Mouse (Mus musculus) left cerebral cortex, adult 2 months (tissue): ENCODE results near the gene Apba1. TPM values are rescaled to one million over a fixed set of nuclear protein-coding genes. Genes with fewer than 3 reads are reported as not detected.

Source experiments
- DNase-seq, 2 experiments: peaks; one replicate each; pipeline ENCODE4 v3.0.0; 2021 to 2022; ENCODE audit warnings: low spot score in 2 of 2, mixed read lengths in 1 of 2; ENCODE audit errors: extremely low spot score in 1 of 2
- H3K27ac ChIP-seq: fragments of 200-600 bp; 2 replicates; pipeline ENCODE4 v1.8.1; 2022
- H3K4me3 ChIP-seq: fragments of 200-600 bp; 2 replicates; pipeline ENCODE4 v1.8.1; 2022
- CTCF ChIP-seq: fragments of 200-600 bp; IDR thresholded peaks from 2 replicates; pipeline ENCODE4 v1.8.1; 2022; ENCODE audit warnings: antibody characterized with exemption, mild to moderate bottlenecking, moderate library complexity
- intact Hi-C: fragments of 180-260 bp; cut with DNase I; formaldehyde crosslinking; loops from one replicate; pipeline ENCODE4 v1.15.1; 2025
- total RNA-seq, 2 experiments: library from RNA; stranded (reverse); gene quantifications; 2 replicates each; pipeline ENCODE4 v1.2.3; 2021

Apba1 gene
- total RNA-seq, 2 experiments from 2014 or later, result 127 to 134 TPM

GRCm38 (mm10) chr19:23775356-23775755 lies 16.7 kb downstream of the Apba1 start:
- intact Hi-C loops, result no loop called here
- no peak overlapping the region for H3K27ac ChIP-seq
- H3K4me3 ChIP-seq, result no peak overlapping the region
- no peak for TF ChIP-seq CTCF
- no peak for DNase-seq

- H3K4me3 ChIP-seq, result no peak overlapping the region
- no peak overlapping the region for H3K27ac ChIP-seq
- intact Hi-C loops, result no loop called here
- no peak for TF ChIP-seq CTCF
- no peak for DNase-seq
Measured at GRCm38 (mm10) chr19:23779130-23779529, 20.4 kb downstream of the Apba1 start.

GRCm38 (mm10) chr19:23780105-23780504 lies 21.4 kb downstream of the Apba1 start:
- intact Hi-C loops, result no loop called here
- TF ChIP-seq CTCF, result no peak
- no peak for DNase-seq
- Histone ChIP-seq H3K4me3 (no peak overlapping the region), H3K27ac (no peak overlapping the region)

DNA sequence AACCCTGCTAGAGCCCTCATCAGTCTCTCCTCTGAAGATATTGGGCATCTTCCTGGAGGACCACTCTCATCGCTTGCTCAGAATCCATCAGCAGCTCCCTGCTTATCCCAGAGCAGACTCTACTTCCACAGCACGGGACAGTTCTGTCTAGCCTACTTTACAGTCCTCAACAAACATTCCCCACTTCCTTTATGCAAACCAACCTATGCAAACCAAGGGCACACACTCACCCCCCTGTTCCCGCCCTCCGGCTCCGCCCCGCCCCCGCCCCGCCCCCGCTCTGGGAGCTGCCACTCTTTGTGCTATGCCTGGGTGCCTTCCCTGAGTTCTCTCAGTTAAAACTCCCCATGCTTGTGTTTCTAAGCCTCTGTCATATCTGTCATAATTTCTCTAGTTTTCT lies 23.3 kb downstream of the Apba1 start:
- Histone ChIP-seq H3K27ac (no peak overlapping the region), H3K4me3 (no peak overlapping the region)
- no peak for TF ChIP-seq CTCF
- intact Hi-C loops, result no loop called here
- DNase-seq, result no peak

DNA sequence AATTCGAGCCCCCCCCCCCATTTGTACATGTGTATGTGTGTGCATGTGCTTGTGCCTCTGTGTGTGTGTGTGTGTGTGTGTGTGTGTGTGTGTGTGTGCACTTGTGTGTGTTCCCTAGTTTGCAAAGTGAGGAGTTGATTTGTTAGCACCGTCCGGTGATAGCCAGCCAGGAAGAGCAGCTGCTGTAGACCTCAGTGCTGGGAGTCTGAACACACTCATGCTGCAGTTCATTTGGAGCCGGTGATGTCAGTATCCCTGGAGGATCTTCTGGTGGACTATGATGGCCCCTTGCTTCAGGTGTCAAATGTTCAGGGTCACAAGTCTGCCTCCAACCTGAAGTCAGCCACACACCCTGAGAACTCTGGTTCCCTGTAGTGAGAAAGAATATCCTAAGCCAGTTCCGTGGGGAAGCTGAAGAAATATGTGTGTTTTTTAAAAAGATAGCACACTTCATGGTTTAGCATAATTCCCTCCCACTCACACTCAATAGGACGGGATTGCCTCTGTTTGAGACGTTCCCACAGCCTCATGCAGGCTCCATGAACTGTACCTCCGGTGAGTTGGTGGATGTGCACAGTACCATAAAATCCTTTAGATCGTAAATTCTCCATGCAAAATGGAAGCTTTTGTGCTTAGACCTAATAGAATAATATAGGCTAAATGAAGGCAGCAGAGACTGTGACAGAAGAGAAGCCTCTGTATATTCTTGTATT lies 29.9 kb downstream of the Apba1 start:
- intact Hi-C loops, result no loop called here
- no peak for DNase-seq
- TF ChIP-seq CTCF, result no peak
- Histone ChIP-seq H3K27ac (no peak overlapping the region), H3K4me3 (no peak overlapping the region)

GRCm38 (mm10) chr19:23791704-23792103 lies 33.0 kb downstream of the Apba1 start:
- no peak overlapping the region for H3K27ac ChIP-seq
- DNase-seq, result no peak
- intact Hi-C loops, result no loop called here
- no peak overlapping the region for H3K4me3 ChIP-seq
- no peak for TF ChIP-seq CTCF

GRCm38 (mm10) chr19:23792559-23792958 lies 33.9 kb downstream of the Apba1 start:
- intact Hi-C loops, result no loop called here
- Histone ChIP-seq H3K4me3 (no peak overlapping the region), H3K27ac (no peak overlapping the region)
- no peak for TF ChIP-seq CTCF
- DNase-seq, result no peak

- DNase-seq, result peak in 1 of 2 experiments; percentile 33
- peak overlapping the region; percentile 16 for H3K27ac ChIP-seq
Measured at GRCm38 (mm10) chr19:23794491-23794890, 35.8 kb downstream of the Apba1 start.

GRCm38 (mm10) chr19:23795156-23795555 lies 36.5 kb downstream of the Apba1 start:
- peak overlapping the region; percentile 16 for H3K27ac ChIP-seq
- intact Hi-C loops, result no loop called here
- no peak overlapping the region for H3K4me3 ChIP-seq
- DNase-seq, result no peak
- TF ChIP-seq CTCF, result no peak

More at GRCm38 (mm10) chr19:23794491-23794890, 35.8 kb downstream of the Apba1 start:
- no peak overlapping the region for H3K4me3 ChIP-seq
- intact Hi-C loops, result no loop called here
- TF ChIP-seq CTCF, result no peak

GRCm38 (mm10) chr19:23801174-23801573 lies 42.5 kb downstream of the Apba1 start:
- no peak for DNase-seq
- Histone ChIP-seq H3K4me3 (no peak overlapping the region), H3K27ac (no peak overlapping the region; the same call in 1 of the 2 replicates)
- intact Hi-C loops, result no loop called here
- TF ChIP-seq CTCF, result no peak

DNA sequence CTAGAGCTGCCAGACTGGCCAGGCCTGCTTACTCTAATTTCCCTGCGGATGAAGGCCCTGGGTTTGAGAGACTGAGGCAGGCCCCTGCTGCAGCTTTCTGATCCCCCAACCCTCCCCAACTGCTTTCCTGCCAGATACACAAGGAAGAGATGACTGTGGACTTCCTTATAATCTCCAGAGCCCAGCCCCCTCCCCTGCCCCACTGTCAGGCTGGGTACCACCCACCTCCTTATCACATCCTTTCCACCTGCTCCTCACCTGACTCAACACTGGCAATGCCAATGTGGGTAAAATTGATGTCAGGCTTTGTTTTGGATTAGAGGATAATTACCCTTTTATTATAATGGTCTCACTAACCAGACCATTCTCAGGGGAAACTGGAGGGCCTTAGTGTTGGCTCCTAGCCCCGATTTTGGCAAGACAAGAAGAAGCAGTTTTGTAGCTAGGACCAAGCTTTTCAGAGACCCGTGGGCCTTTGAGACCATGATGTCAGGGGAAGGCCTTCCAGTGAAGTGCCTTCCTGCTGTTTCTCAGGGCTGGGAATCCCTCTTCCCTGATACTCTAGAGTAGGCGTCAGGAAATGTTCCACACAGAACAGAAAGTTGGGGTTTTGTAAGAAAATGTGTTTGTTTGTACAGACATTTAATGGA lies 44.7 kb downstream of the Apba1 start:
- no peak for DNase-seq
- intact Hi-C loops, result no loop called here
- no peak for TF ChIP-seq CTCF

DNA sequence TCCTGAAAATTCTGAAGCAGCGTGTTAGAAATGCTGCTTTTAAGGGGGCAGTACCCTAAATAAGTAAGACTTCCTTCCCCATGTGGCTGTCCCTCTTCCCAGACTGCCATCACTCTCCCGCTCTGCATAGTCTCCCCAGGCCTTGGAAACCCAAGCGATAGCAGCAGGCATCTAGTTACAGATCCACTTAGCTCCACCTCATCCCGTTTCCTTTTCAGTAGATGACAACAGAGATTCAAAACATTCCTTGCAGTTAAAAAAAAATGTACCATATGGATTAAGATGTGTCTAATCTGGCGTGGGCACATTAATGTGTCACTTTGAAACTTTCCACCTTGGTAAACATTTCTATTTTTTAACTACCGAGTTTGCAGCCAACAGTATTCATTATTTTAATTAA lies 48.1 kb downstream of the Apba1 start:
- DNase-seq, result no peak
- Histone ChIP-seq H3K27ac (no peak overlapping the region), H3K4me3 (no peak overlapping the region)
- intact Hi-C loops, result no loop called here
- TF ChIP-seq CTCF, result no peak

More for the DNA sequence above, 44.7 kb downstream of the Apba1 start:
- H3K27ac ChIP-seq, result no peak overlapping the region
- H3K4me3 ChIP-seq, result no peak overlapping the region

GRCm38 (mm10) chr19:23807371-23807770 lies 48.7 kb downstream of the Apba1 start:
- DNase-seq, result no peak
- no peak for TF ChIP-seq CTCF
- Histone ChIP-seq H3K27ac (no peak overlapping the region), H3K4me3 (no peak overlapping the region)
- intact Hi-C loops, result no loop called here
